Mouse (Mus musculus): ENCODE measurements around the gene Gm49321.
A peak's percentile ranks its signal among the peaks of the same experiment; 100 is the strongest.

Gm49321 gene

GRCm38 (mm10) chr12:73937353-73937752, at the start of gene Gm49321:
Gene Gm49321, plus strand, starts transcription at chr12:73937653.
- DNase-seq (ENCODE audit: low spot score in 2 of 2), result no peak

- no peak for DNase-seq (ENCODE audit: low spot score in 2 of 2)
Measured at GRCm38 (mm10) chr12:73888003-73888783, 49.3 kb upstream of the Gm49321 start.

GRCm38 (mm10) chr12:73889571-73889970, 47.9 kb upstream of the Gm49321 start:
- no peak for DNase-seq (ENCODE audit: low spot score in 2 of 2)

- no peak for DNase-seq (ENCODE audit: low spot score in 2 of 2)
Measured at GRCm38 (mm10) chr12:73890086-73890485, 47.4 kb upstream of the Gm49321 start.

GRCm38 (mm10) chr12:73892616-73893015, 44.8 kb upstream of the Gm49321 start:
- no peak for DNase-seq (ENCODE audit: low spot score in 2 of 2)

GRCm38 (mm10) chr12:73894838-73895237, 42.6 kb upstream of the Gm49321 start:
- DNase-seq (ENCODE audit: low spot score in 2 of 2), result no peak

- DNase-seq (ENCODE audit: low spot score in 2 of 2), result no peak
Measured at GRCm38 (mm10) chr12:73895674-73896073, 41.8 kb upstream of the Gm49321 start.

GRCm38 (mm10) chr12:73896471-73896870, 41.0 kb upstream of the Gm49321 start:
- no peak for DNase-seq (ENCODE audit: low spot score in 2 of 2)

GRCm38 (mm10) chr12:73898281-73898680, 39.2 kb upstream of the Gm49321 start:
- DNase-seq (ENCODE audit: low spot score in 2 of 2), result no peak

- DNase-seq (ENCODE audit: low spot score in 2 of 2), result no peak
Measured at GRCm38 (mm10) chr12:73904133-73904934, 33.1 kb upstream of the Gm49321 start.

- no peak for DNase-seq (ENCODE audit: low spot score in 2 of 2)
Measured at GRCm38 (mm10) chr12:73905041-73905440, 32.4 kb upstream of the Gm49321 start.

GRCm38 (mm10) chr12:73905555-73905954, 31.9 kb upstream of the Gm49321 start:
- no peak for DNase-seq (ENCODE audit: low spot score in 2 of 2)

GRCm38 (mm10) chr12:73907079-73907672, 30.3 kb upstream of the Gm49321 start:
- DNase-seq (ENCODE audit: low spot score in 2 of 2), result peak in 1 of 2 experiments; percentile 57

- peak; percentile 86 to 97 for DNase-seq (ENCODE audit: low spot score in 2 of 2)
Measured at GRCm38 (mm10) chr12:73907673-73908150, 29.7 kb upstream of the Gm49321 start.

- DNase-seq (ENCODE audit: low spot score in 2 of 2), result peak; percentile 17 to 58
Measured at GRCm38 (mm10) chr12:73908274-73909012, 29.0 kb upstream of the Gm49321 start.

- DNase-seq (ENCODE audit: low spot score in 2 of 2), result no peak
Measured at GRCm38 (mm10) chr12:73909013-73909575, 28.4 kb upstream of the Gm49321 start.

GRCm38 (mm10) chr12:73918479-73918878, 19.0 kb upstream of the Gm49321 start:
- no peak for DNase-seq (ENCODE audit: low spot score in 2 of 2)

- no peak for DNase-seq (ENCODE audit: low spot score in 2 of 2)
Measured at GRCm38 (mm10) chr12:73930266-73930665, 7.2 kb upstream of the Gm49321 start.

GRCm38 (mm10) chr12:73931274-73931673, 6.2 kb upstream of the Gm49321 start:
- no peak for DNase-seq (ENCODE audit: low spot score in 2 of 2)

- DNase-seq (ENCODE audit: low spot score in 2 of 2), result no peak
Measured at GRCm38 (mm10) chr12:73934528-73934927, 2.9 kb upstream of the Gm49321 start.

GRCm38 (mm10) chr12:73939542-73939941, 2.1 kb downstream of the Gm49321 start:
- DNase-seq (ENCODE audit: low spot score in 2 of 2), result no peak
